Mouse (Mus musculus) intestine, embryonic 16.5 days (tissue): ENCODE results near the gene H1foo. TPM values are rescaled to one million over a fixed set of nuclear protein-coding genes. Genes with fewer than 3 reads are reported as not detected.

ENCODE experiments used
- ATAC-seq: fragments of 200-750 bp; cut with Nextera tagmentation; 2 replicates; pipeline ENCODE4 v1.8.0; 2017; ENCODE audit warnings: moderate TSS enrichment, moderate library complexity
- H3K27ac ChIP-seq: fragments of 300-500 bp; sonication (generic); 2 replicates; pipeline ENCODE4 v1.5.1; 2014; ENCODE audit warnings: mild to moderate bottlenecking, low read length
- H3K27me3 ChIP-seq: fragments of 300-500 bp; sonication (generic); replicated peaks from 2 replicates; pipeline ENCODE4 v1.6.1; 2014; ENCODE audit warnings: low read length, control low read depth, mixed read lengths; ENCODE audit not compliant: control insufficient read depth, insufficient read depth
- H3K36me3 ChIP-seq: fragments of 300-500 bp; sonication (generic); 2 replicates; pipeline ENCODE4 v1.6.1; 2014; ENCODE audit warnings: low read length, control low read depth; ENCODE audit not compliant: control insufficient read depth, insufficient read depth
- H3K4me1 ChIP-seq: fragments of 300-500 bp; sonication (generic); 2 replicates; pipeline ENCODE4 v1.6.1; 2014; ENCODE audit warnings: low read length, control low read depth, mixed read lengths; ENCODE audit not compliant: control insufficient read depth, insufficient read depth
- H3K4me2 ChIP-seq: fragments of 300-500 bp; sonication (generic); 2 replicates; pipeline ENCODE4 v1.6.1; 2014; ENCODE audit warnings: low read depth, low read length, control low read depth
- H3K4me3 ChIP-seq: fragments of 300-500 bp; sonication (generic); 2 replicates; pipeline ENCODE4 v1.5.1; 2014; ENCODE audit warnings: mild to moderate bottlenecking, low read length
- H3K9ac ChIP-seq: fragments of 300-500 bp; sonication (generic); 2 replicates; pipeline ENCODE4 v1.6.1; 2014; ENCODE audit warnings: low read depth, low read length
- H3K9me3 ChIP-seq: fragments of 300-500 bp; sonication (generic); 2 replicates; pipeline ENCODE4 v1.6.1; 2016; ENCODE audit warnings: low read length, control low read depth; ENCODE audit not compliant: control insufficient read depth
- WGBS: fragments of 180-500 bp; shearing (Covaris S2); extraction: QIAGEN DNeasy Blood & Tissue Kit; methylation state at CpG from one replicate; pipeline ENCODE4 v1.1.7; 2014; 5-methylcytosine and 5-hydroxymethylcytosine counted together
- polyA plus RNA-seq: library from polyadenylated mRNA; unstranded; fragments of >200 nt; fragmentation: Nextera tagmentation; extraction: Ambion mirVana; gene quantifications from 2 replicates; pipeline ENCODE4 v1.2.1, GENCODE M21; 2015

Gene H1foo
- polyA plus RNA-seq, 1 experiment from 2014 or later: not detected

- peaks cover 19% of the 10 kb centered on the region for H3K27me3 ChIP-seq
- H3K9me3 ChIP-seq: no peaks in the 10 kb centered on the region
- H3K36me3 ChIP-seq: no peaks in the 10 kb centered on the region
- 38% methylated on average over 13 of the region's 13 CpGs for WGBS
- peak; percentile 12 for ATAC-seq
- peak overlapping the region; percentile 76 for H3K27ac ChIP-seq
- peak overlapping the region; percentile 95 for H3K4me2 ChIP-seq
- peaks cover 61% of the 10 kb centered on the region for H3K4me1 ChIP-seq
- H3K9ac ChIP-seq: peak overlapping the region; percentile 81
- H3K4me3 ChIP-seq: peak overlapping the region; percentile 70
Observed at GRCm38 (mm10) chr6:115991108-115991880, 46.6 kb downstream of the H1foo start.

- Histone ChIP-seq H3K4me2 (peak overlapping the region; percentile 95), H3K27ac (peak overlapping the region; percentile 76), H3K4me3 (peak overlapping the region; percentile 70), H3K36me3 (no peaks in the 10 kb centered on the region), H3K9me3 (no peaks in the 10 kb centered on the region), H3K4me1 (peaks cover 54% of the 10 kb centered on the region), H3K9ac (peak overlapping the region; percentile 81), H3K27me3 (peaks cover 19% of the 10 kb centered on the region)
- 41% methylated on average over 10 of the region's 10 CpGs for whole genome bisulfite sequencing
- no peak for ATAC-seq
Observed at GRCm38 (mm10) chr6:115991881-115992620, 47.3 kb downstream of the H1foo start.

GRCm38 (mm10) chr6:115992981-115993380 lies 48.2 kb downstream of the H1foo start:
- ATAC-seq: no peak
- Histone ChIP-seq H3K27ac (peak overlapping the region; percentile 28; the same call in 1 of the 2 replicates), H3K4me1 (peaks cover 53% of the 10 kb centered on the region), H3K4me2 (peak overlapping the region; percentile 95), H3K4me3 (peak overlapping the region; percentile 70), H3K36me3 (no peaks in the 10 kb centered on the region), H3K9ac (peak overlapping the region; percentile 81), H3K27me3 (peaks cover 19% of the 10 kb centered on the region), H3K9me3 (no peaks in the 10 kb centered on the region)
- 43% methylated on average over 6 of the region's 6 CpGs for WGBS

- peak overlapping the region; percentile 95 for H3K4me2 ChIP-seq
- WGBS: 1% methylated on average over 86 of the region's 86 CpGs
- peak overlapping the region; percentile 81 for H3K9ac ChIP-seq
- peaks cover 53% of the 10 kb centered on the region for H3K4me1 ChIP-seq
- H3K27me3 ChIP-seq: peaks cover 19% of the 10 kb centered on the region
- no peaks in the 10 kb centered on the region for H3K36me3 ChIP-seq
- ATAC-seq: no peak
- no peaks in the 10 kb centered on the region for H3K9me3 ChIP-seq
- H3K27ac ChIP-seq: peak overlapping the region; percentile 65
- peak overlapping the region; percentile 70 for H3K4me3 ChIP-seq
Observed at GRCm38 (mm10) chr6:115993463-115994145, 48.9 kb downstream of the H1foo start.

- Histone ChIP-seq H3K27me3 (peaks cover 19% of the 10 kb centered on the region), H3K36me3 (no peaks in the 10 kb centered on the region), H3K9ac (peak overlapping the region; percentile 81), H3K4me1 (peaks cover 49% of the 10 kb centered on the region), H3K4me3 (peak overlapping the region; percentile 70), H3K9me3 (no peaks in the 10 kb centered on the region), H3K4me2 (peak overlapping the region; percentile 95), H3K27ac (peak overlapping the region; percentile 65)
- ATAC-seq: no peak; the same call in 1 of the 2 replicates
- under 1% methylated on average over 59 of the region's 93 CpGs for WGBS
Observed at GRCm38 (mm10) chr6:115994146-115994876, 49.6 kb downstream of the H1foo start.

- peaks cover 19% of the 10 kb centered on the region for H3K27me3 ChIP-seq
- peak within 1 kb of the TSS; percentile 65 for H3K27ac ChIP-seq
- H3K9me3 ChIP-seq: no peaks in the 10 kb centered on the region
- H3K36me3 ChIP-seq: no peaks in the 10 kb centered on the region
- WGBS: 1% methylated on average over 40 of the region's 51 CpGs
- H3K9ac ChIP-seq: peak within 1 kb of the TSS; percentile 81
- ATAC-seq: peak; percentile 87
- H3K4me3 ChIP-seq: peak within 1 kb of the TSS; percentile 70
- H3K4me2 ChIP-seq: peak within 1 kb of the TSS; percentile 95
- H3K4me1 ChIP-seq: peaks cover 49% of the 10 kb centered on the region
Observed at GRCm38 (mm10) chr6:115994877-115995520, 50.3 kb downstream of the H1foo start, which contains the start of gene Plxnd1. Gene Plxnd1, minus strand, starts transcription at chr6:115995005.

GRCm38 (mm10) chr6:115995531-115995941 lies 50.8 kb downstream of the H1foo start:
- Histone ChIP-seq H3K27ac (peak overlapping the region; percentile 63), H3K9ac (peak overlapping the region; percentile 81), H3K4me2 (peak overlapping the region; percentile 95; the same call in 1 of the 2 replicates), H3K4me3 (no peak overlapping the region), H3K36me3 (no peaks in the 10 kb centered on the region), H3K27me3 (peaks cover 19% of the 10 kb centered on the region), H3K9me3 (no peaks in the 10 kb centered on the region), H3K4me1 (peaks cover 47% of the 10 kb centered on the region)
- no peak for ATAC-seq
- WGBS: 47% methylated on average over 4 of the region's 4 CpGs

- Histone ChIP-seq H3K36me3 (no peaks in the 10 kb centered on the region), H3K27ac (peak overlapping the region; percentile 63), H3K4me1 (peaks cover 43% of the 10 kb centered on the region), H3K27me3 (peaks cover 19% of the 10 kb centered on the region), H3K4me3 (no peak overlapping the region), H3K9me3 (no peaks in the 10 kb centered on the region), H3K9ac (peak overlapping the region; percentile 81; the same call in 1 of the 2 replicates), H3K4me2 (no peak overlapping the region)
- 42% methylated on average over 6 of the region's 6 CpGs for WGBS
- no peak for ATAC-seq
Observed at GRCm38 (mm10) chr6:115996171-115996851, 51.6 kb downstream of the H1foo start.
